Mouse (Mus musculus): Measurements from ENCODE around the gene Leng1. TPM values are rescaled to one million over a fixed set of nuclear protein-coding genes. Genes with fewer than 3 reads are reported as not detected.
A peak's percentile ranks its signal among the peaks of the same experiment; 100 is the strongest.

Gene Leng1
- total RNA-seq, 2 experiments from 2014 or later = 5.5 to 6.2 TPM

GRCm38 (mm10) chr7:3692382-3692986, 26.8 kb upstream of the Leng1 start, which contains the start of gene Tsen34:
Gene Tsen34 (plus strand): TSS chr7:3692863.
- peak in 1 of 2 experiments; percentile 36 for DNase-seq (ENCODE audit: low spot score in 2 of 2)

DNA sequence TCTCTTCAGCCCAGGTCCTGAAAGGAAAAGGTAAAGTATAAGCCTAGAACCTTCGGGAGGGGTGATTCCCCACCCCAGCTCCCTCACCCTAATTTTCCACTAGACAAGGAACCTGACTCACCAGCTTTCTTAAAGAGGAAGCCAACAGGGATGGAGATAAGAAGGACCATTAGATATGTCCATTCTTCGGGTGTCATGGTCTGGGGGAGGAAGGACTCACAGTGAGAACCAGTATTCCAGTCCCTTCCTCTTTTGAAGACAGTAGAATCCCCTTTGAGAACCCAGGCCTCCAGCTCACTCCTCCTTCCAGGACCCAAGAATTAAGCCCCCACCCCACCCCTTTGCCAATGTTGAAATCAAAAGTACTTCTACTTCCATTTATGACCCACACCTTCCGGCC, 26.3 kb upstream of the Leng1 start:
- DNase-seq (ENCODE audit: low spot score in 2 of 2) = no peak

DNA sequence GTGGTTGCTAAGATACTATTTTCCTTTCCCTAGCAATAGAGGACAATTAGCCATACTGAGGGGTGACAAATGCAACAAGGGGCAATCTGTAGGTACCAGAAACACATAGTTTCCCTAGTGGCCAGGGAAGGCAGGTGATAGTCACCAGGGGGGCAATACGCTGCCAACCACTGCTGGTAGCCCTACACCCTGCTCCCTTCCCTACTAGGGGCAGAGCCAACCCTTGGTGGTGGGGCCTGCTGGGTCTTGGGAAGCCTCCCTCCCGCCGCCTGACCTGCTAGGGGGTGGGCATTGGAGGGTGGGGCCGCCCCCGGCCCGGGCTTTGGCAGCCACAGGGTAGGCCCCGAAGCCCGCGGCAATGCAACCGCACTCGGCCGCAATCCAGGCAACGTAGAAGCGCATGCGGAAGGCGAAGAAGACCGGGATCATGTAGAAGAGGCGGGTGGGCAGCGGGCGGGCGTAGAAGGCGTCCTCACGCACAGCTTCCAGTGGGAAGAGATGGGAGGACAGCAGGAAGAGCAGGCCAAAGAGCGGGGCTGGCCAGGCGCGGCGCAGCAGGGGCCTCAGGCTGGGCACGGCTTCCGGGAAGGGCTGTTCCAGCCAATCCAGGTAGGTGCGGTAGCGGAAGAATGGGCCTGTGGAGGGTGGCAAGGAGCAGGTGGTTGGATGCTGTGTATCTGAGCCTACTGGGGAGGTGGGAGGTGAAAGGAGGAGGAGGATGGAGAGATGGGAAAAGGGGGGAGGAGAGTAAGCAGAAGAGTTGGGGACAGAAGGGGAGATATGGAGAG, 20.0 kb upstream of the Leng1 start:
- DNase-seq (ENCODE audit: low spot score in 2 of 2) = no peak

GRCm38 (mm10) chr7:3684698-3685097, 19.1 kb upstream of the Leng1 start:
- no peak for DNase-seq (ENCODE audit: low spot score in 2 of 2)

DNA sequence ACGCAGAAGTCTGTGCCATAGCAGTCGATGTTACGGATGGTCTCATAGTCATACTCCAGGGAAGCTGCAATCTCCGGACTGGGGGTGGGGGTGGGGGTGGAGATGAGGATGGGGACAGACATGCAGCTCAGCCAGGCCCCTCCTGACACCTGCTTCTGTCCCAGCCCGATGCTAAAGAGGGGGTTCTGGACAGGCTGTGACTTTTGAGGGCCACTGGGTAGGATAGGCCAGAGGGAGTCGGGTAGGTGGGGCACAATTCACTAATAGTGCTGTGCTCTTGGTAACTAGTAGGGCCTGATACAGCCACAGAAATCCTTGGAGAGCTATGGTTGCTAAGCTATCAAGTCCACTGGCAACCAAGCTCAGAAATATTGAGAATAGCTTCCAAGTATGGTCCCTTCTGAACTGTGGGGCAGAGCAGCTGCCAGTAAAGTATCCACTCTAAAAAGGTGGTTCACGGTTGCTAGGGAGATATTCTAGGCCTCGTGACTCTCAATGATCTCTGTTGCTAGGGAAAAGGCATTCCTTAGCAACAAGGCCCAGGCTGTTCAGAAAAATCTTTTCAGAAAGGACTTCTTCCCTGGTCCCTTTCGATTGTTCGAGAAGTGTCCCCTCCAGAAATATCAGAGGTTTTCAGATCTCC, 18.4 kb upstream of the Leng1 start:
- no peak for DNase-seq (ENCODE audit: low spot score in 2 of 2)

GRCm38 (mm10) chr7:3677342-3677741, 11.7 kb upstream of the Leng1 start, which contains the start of gene Tmc4:
Gene Tmc4 (minus strand): TSS chr7:3677553.
- no peak for DNase-seq (ENCODE audit: low spot score in 2 of 2)

DNA sequence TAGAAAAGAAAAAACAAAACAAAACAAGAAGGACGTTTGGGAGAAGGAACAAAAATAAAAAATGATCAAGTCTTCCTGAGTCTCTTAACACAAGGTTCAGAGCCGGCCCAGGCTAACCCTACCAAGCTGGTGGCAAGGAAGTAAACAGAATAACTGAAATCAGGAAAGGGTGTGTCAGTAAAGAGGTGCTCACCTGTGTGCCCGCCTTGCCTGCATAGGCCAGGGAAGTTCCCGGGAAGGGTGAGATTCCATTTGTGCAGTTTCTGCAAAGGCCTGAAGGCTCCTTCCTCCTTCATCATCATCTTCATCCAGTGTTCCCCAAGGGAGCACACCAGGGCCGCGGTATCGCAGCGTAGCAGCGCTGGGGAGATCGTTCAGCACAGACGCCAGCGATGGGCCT, 10.7 kb upstream of the Leng1 start:
- no peak for DNase-seq (ENCODE audit: low spot score in 2 of 2)

- DNase-seq (ENCODE audit: low spot score in 2 of 2) = no peak
Observed at GRCm38 (mm10) chr7:3675228-3675548, 9.5 kb upstream of the Leng1 start.

- DNase-seq (ENCODE audit: low spot score in 2 of 2) = peak; percentile 76 to 84
Observed at GRCm38 (mm10) chr7:3674507-3675227, 9.0 kb upstream of the Leng1 start.

GRCm38 (mm10) chr7:3666921-3667391, 1.3 kb upstream of the Leng1 start:
- DNase-seq (ENCODE audit: low spot score in 2 of 2) = no peak

- no peak for DNase-seq (ENCODE audit: low spot score in 2 of 2)
Observed at GRCm38 (mm10) chr7:3664524-3665214, 971 bp downstream of the Leng1 start.

GRCm38 (mm10) chr7:3658578-3658977, 7.1 kb downstream of the Leng1 start:
- no peak for DNase-seq (ENCODE audit: low spot score in 2 of 2)

- no peak for DNase-seq (ENCODE audit: low spot score in 2 of 2)
Observed at GRCm38 (mm10) chr7:3656966-3657365, 8.7 kb downstream of the Leng1 start.

- no peak for DNase-seq (ENCODE audit: low spot score in 2 of 2)
Observed at GRCm38 (mm10) chr7:3646641-3647040, 19.0 kb downstream of the Leng1 start.

DNA sequence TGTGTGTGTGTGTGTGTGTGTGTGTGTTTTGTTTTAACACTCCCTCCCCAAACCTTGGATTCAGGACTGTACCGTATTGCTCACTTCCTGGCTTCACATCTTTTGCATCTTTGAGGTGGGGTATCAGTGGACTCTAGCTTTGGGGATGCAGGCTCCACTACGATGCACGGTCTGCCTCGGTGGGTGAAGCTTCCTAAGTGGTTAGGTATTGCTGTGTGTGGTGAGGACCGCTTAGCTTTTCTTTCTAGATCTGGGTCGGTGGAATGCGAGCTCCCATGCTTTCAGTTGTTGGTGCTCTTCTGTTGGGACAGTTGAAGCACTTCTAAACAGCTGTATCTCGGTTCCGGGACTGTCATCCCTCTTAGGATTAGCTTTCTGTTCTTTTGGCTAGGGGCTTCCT, 19.5 kb downstream of the Leng1 start:
- DNase-seq (ENCODE audit: low spot score in 2 of 2) = no peak

GRCm38 (mm10) chr7:3645488-3646025, 20.1 kb downstream of the Leng1 start:
- no peak for DNase-seq (ENCODE audit: low spot score in 2 of 2)

DNA sequence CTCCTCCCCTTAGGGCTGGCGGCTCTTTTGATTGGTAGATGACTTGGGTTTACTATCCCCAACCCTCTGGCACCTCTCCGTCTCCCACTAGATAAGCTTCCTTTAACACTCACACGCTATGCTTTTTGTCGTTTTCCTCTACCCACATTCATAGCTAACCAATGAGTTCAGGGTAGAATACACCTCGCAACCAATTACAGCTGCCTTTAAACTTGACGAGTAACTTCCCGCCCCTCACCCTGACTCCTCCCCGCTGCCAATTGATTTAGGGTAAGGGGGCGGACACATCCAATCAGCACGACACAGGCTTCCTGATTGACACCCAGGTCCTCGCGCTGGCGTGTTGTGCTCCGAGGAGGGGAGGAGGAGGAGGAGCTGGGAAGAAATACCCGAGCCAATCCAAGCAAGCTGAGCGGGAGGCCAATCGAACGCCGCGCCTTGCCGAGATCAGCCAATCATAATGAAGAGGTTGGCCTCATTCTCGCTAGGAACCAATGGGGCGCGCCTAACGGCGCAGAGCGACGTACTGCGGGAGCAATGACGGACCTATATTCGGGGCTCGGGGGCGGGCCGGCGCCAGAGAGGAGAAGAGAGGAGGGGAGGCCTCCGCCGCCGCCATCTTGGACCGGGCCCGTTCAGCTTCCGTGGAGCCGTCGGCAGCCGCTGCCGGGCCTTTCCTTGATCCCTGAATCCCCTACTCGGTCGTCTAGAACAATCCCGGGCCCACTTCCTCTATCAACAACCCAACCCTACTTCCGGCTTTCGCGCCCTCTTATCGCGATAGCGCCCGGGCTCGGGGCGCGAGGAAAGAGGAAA, 20.8 kb downstream of the Leng1 start, which contains the start of gene Cnot3:
Gene Cnot3 (plus strand): TSS at position 597 of the 816 bp plus-strand sequence.
- DNase-seq (ENCODE audit: low spot score in 2 of 2) = peak; percentile 98 to 100

DNA sequence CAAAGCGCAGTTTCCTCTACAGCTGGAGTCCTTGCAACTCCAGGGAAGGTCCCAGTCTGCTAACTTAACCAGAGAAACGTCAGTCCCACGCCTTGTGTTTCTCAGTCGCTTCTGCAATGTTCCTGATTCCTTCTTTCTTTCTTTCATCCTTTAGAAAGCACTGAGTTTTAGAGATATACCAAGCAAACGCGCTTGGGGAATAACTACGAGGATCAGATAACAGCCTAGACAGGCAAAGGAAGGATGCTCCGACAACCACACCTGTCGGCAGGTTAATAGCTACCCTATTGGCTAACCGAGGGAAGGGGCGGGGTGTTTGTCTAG, 21.3 kb downstream of the Leng1 start:
- DNase-seq (ENCODE audit: low spot score in 2 of 2) = no peak

DNA sequence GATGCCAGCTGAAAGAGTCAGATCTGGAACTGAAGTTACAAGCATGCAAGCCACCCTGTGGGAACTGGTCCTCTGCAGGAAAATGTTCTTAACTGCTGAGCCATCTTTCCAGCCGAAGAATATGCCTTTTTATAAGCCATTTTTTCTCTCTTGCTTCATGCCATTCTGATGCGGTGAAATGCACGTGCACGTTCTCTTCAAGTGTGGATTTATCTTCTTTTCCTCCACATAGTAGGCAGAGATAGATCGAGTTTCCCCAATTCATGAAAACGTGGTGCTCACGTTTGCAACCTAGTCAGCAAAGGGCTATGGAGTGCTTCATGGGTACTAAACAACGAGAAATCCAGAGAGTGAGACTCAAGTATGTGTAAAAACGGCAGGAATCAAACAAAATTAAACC, 21.8 kb downstream of the Leng1 start:
- DNase-seq (ENCODE audit: low spot score in 2 of 2) = no peak

DNA sequence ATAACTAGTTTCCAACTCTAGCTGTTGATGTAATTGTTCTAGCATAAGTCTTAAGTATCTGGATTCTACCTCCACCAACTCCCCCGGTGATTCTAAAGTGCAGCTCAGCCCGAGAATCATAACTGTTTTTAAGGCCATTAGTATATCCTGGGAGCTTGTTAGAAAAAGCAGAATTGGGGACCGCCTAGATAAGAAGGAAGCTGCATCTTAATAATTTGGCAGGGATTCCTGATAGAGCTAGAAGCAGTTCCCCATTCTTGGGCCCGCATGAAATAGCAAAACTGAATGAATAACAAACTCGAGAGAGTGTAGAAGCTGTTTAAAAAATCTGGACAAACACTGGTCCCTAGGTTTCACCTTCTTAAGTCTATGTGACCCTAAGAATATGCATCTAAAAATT, 22.2 kb downstream of the Leng1 start:
- DNase-seq (ENCODE audit: low spot score in 2 of 2) = no peak

Measured in layer of hippocampus, postnatal 14 days (tissue).